Mouse (Mus musculus): ENCODE results near the gene Cobll1.

The Cobll1 gene

DNA sequence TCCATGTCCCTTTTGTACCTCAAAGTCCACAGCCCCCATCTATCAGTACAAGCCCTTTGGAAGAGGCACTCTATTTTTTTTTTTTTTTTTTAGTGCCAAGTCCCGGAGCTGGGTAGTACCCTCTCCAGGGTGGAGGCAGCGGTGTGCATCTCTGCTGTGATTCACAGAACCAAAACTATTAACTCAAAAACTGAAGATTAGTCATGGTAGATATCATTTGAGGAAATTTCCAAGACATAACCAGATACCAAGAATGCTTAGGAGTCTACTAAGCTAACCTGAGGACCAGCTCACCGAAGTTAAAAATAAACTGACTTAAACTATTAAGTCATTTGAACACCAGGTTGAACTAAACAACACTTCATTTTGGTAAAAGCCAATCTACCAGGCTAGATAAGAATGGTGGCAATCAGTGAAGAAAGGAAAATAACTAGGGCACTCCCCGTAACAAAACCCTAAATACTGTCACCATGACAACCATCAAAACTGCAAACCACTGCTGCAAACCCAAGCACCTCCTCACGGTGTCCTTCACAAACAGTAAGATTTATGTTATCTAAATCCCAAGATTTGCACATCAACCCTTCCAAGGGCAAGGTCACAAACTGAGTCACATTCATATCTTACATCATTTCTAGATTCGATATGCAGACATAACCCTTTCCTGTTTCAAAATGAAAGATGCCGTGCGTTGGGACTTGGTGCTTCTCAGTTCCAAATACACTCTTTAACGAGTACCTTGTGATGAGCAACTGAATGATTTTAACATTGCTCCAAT lies 43.8 kb downstream of the Cobll1 start:
- no peak for DNase-seq

DNA sequence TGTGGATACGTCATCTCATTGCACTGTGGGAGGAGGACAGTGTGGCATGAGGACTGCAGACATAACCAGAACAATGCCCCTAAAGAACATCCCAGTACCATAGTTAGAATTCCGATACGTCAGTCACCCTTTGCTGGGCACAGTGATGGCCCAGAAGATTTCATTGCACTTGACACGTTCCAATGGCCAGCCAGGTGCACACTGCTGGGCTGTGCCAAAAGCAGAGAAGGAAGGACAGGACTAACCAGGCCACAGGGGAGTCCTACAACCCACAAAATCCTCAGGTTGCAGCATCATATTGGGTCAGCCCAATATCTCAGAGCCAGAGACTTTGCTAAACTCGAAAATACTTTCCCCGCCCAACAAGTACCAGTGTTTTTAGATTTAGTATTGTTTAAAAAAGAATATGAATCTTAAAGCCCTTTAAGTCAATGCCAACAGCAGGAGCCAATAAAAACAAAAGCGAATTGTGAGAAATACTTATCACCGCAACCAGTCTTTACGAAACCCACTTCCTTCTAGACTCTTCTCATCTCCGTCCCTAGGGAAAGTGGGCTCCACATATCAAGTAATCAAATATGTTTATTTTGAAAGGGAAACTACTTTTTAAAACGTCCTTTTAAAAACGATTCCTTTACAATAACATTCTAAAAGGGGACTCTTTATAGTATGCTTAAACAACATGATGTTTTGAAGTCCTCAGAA lies 46.0 kb downstream of the Cobll1 start:
- no peak for DNase-seq

DNA sequence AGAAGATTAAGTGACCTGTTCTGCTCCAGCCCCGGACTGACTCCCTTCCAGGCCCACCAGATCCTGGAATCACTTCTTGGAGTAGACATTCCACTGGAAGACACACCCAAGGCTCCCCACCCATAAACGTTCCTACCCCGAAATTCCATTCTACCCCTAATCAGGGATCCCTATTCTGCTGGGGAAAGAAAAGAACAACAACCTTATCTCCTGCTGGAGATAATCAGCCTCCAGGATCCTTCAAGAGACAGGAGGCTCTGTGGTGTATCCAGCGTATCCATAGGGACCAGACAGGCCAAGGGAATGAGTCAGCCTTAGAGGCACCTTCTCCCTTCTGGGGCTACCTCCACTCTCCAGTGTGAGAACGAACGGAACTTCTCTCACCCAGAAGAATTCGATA lies 47.8 kb downstream of the Cobll1 start:
- DNase-seq = no peak

DNA sequence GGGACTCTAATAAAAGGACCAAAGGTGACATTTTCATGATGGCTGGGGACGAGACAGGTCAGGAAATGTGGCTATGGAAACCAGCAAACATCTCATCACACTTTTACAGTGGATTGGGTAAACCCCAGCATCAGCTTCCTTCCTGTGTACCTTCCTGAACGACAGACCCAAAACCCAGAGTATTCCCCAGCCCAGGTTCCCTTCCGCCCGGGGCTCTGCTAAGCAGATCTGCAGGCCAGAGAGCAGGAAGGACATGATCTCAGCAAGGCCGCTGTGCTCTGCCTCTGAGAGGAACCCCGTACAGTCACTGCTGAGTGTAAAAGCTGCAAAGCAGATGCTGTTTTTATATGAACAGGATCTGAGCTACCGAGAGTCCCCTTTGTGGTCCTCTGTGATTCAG lies 49.9 kb downstream of the Cobll1 start:
- DNase-seq = peak; percentile 57

DNA sequence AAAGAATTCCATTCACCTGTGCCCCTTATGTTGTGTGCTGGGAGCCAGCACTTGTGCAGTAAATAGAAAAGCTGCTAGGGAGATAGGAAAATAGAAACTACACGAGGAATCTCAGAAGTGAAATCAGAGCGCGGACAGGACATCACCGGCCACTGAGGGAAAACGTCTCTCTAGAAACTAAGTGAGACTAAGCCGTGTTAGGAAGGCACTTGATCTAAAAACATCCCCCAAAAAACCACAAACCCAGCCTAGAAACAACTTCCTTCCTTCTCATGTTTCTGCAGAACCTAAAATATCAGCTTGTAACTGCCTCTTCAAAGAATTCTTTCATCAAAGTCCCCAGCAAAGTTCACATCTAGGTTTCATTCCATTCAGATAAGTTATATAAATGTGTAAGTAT lies 50.6 kb downstream of the Cobll1 start:
- no peak for DNase-seq

DNA sequence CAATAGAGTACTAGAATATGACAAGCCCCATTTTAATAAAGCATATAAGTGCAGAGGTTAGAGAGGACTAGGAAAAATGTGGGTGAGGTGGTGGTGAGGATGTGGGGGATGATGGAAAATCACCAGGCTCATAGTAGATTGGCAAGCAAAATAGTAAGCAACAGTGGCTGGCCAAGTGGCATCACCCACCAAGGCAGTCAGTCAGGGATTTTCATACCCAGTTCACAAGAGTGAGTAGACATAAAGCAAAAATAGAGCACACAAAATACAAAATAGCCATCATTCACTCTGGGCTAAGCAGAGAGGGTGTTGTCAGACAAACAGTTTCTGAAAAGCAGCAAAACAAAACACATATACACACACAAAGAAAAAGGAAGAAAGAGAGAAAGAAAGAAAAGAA lies 51.6 kb downstream of the Cobll1 start:
- no peak for DNase-seq

DNA sequence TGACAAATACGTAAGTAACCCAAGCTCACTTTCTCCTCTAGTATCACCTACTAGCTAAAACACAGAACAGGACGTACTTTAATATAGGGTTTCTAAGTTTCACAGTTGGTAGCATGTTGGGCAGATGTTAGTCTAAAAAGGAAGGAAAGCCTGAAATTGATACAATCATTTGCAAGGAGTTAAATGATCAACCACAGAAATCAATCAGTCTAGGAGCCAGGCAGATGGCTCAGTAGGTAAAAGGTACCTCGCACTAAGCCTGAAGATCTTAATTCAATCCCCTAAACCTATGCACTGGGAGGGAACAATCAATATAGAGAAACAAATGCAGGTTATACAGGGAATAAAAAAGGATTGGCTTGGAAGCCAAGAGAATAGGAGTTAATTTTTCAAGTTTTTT lies 52.0 kb downstream of the Cobll1 start:
- no peak for DNase-seq

DNA sequence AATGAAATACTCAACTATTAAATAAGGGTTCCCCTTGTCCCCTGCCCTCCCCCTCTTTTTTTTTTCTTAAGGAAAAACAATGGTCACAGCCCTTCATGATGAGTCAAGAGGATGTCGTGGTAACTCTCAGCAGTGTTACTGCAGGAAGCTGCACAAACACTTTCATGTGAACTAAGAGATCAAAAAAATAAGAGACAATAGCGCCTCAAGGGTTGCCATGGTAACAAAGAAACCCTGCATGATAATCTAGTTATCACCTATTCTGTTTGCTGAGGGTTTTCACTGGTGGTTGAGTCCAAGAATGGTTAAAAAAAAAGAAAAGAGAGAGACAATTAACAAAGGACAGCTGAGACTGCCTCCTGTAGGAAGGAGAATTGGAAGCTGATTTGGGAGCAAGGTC lies 56.5 kb downstream of the Cobll1 start:
- DNase-seq = no peak

DNA sequence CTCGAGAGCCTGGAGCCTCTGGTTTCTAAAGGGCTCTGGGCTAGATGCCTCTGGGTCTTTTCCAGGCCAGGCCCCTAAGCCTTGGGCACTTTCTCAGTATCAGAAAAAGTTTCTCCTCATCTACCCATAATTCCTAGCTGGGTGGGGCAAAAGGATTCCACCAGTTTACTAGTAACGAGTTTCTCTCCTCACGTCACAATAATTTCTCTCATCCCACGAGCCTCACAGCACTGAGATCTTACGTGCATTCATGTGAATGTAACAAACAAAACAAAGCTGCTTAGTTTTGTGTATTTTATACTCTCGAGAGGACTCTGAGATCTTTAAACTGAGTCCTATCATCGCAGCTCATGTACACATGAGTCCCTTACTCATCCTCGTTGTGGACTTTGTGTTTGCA lies 57.5 kb downstream of the Cobll1 start:
- DNase-seq = no peak

DNA sequence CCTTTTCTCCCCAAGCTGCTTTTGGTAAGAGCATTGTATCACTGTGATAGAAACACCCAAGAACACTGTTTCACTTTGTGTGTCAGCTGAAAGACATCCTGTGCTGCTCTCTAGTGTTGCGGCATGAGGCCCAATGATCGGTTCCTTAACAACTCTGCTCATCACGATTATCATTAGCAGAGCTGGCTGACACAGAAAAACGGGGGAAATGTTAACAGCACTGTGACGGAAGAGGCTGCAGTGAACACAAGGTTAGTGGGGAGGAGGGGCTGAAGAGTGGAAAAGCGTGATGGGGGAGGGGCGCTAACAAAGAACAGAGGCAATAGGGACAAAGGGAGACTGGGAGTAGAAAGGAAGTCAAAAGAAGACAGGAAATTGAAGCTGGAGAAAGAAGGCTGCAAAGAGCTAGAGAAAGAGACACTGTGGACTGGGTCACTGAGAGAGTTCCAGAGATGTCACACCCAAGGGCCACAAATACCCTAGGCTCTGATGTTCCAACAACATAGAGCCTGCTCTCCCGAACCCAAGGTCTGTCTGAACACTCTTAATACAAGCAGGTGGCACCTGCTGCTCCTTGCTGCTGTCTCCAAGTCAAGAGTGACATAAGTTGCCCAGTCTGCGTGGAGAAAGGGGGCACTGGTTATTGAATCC lies 58.0 kb downstream of the Cobll1 start:
- no peak for DNase-seq

DNA sequence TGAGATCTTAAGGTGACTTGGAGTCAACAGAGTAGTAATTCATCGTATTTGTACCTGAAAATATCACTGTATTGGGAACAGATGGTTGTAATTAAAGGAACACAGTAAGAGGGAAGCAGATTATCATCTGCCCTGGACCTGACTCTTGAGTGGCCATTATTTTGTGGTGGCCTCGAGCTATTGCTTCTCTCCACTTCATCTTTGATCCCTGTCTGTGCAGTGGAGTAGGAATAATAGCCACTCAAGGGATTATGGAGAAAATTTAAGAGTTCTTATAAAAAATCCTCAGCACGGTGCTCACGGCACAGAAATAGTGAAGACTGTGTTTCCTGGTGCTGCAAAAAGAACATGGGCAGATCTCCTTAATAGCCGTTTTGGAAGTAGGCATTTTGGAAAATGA lies 63.6 kb downstream of the Cobll1 start:
- DNase-seq = no peak

DNA sequence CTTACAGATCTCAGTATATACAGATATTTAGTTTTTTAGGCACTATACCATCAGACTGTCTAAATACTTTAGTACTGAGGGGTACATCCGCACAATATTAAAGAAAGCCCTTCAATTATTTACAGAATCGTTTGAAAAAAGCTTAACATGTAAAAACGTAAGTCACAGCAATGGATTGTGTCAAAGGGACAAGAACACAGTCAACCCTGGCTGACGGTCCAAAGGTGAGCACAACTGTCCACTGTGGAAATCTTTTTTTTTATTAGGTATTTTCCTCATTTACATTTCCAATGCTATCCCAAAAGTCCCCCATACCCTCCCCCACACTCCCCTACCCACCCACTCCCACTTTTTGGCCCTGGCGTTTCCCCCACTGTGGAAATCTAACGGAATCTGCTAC lies 67.1 kb downstream of the Cobll1 start:
- no peak for DNase-seq

DNA sequence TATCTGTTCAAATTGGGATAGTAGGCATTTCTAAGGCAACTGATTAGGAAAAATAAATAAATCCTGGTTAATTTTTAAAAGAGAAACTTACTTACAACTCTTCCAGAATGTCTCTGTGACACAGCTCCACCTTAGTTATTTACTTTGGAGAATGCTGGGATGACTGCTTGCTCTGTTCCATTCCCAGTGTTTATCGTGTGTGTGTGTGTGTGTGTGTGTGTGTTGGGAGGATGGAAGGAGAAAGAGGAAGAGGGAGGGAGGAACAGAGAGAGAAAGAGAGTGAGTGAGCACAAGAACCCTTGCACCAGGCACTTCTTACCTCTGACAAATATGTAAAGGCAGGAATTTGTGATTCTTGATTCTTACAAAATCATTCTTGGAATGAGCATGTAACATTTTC lies 67.7 kb downstream of the Cobll1 start:
- DNase-seq = peak; percentile 25

DNA sequence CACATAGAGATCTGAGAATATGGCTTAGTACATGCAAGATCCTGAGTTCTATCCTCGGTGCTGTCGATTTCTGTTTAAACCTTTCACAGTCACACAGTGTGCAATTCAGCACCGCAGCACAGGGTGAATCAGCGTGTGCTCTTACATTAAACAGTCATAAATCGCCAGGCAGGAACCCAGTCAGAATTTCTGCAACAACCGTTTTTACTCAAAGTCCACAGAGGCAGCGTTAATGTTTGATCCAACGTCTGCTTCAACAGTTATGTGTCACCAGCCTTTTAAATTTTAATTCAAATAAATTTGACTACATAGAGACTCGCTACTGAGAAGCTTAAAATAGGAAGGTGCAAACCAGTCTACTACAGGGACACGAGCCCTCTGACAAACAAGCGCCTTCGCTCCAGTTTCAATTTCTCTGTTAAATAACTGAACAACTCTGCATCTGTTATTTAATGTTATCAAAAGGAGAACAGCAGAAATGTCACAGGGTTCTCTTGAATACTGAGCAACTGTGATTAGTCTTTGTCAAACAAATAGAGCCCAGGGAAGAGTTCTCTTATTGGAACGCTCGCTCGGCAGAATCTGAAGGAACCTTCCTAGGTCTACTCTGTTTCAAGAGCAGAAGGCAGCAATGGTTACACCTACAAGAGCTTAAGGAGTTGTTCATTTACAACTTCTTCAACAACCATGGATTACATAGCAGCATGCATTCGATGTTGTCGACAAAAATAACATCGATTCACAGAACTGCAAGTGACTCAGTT lies 68.3 kb downstream of the Cobll1 start:
- peak; percentile 74 for DNase-seq

DNA sequence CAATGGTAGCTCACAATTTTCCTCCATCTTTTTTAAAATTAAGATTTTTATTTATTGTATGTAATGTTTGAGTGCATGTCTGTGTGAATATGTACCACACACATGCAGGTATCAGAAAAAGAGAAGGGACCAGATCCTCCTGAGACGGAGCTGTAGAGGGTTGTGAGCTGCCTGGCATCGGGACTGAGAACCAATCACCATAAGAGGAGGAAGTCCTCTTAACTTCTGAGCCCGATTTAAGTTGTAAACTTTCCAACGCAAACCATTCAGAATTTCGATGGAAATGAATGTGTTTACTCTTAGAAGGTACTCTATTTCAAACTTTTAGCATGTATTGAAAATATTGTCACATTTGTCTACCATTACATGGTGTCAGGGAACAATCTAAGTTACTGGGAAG lies 68.9 kb downstream of the Cobll1 start:
- DNase-seq = no peak

DNA sequence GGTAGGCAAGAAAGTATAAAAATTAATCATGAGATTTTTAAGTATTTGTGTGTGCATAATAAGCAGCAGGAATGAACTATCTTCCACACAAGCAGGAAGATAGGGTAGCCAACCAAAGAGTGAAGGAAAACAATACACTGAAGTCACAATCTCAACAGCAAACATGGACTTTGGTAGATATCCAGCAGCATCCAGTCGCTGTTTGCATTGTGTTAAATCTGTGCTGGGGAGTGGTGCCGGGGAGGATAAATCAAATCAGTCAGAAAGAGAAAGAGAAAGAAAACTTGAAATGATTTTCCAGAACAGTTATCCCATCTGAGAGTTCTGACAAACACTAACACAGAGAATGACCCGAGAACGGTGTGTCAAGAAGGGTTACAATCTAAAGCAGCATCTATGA lies 75.2 kb downstream of the Cobll1 start:
- DNase-seq = no peak

DNA sequence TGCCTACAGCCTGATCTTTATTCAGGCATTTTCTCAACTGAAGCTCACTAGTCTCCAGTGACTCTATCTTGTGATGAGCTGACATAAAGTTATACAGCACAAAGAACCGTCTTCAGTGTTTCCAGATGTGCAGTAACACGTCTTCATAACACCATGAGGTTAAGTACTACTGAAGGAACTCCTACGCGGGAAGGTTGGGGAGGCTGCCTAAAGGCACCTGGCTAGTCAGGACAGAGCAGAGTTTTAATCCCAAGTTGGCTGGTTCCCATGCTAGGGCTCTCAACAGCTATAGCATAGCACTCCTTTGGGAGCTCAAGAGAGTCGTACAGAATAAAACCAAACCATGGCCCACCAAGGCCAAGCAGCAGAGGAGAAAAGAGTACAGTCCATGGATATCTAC lies 76.6 kb downstream of the Cobll1 start:
- DNase-seq = no peak

DNA sequence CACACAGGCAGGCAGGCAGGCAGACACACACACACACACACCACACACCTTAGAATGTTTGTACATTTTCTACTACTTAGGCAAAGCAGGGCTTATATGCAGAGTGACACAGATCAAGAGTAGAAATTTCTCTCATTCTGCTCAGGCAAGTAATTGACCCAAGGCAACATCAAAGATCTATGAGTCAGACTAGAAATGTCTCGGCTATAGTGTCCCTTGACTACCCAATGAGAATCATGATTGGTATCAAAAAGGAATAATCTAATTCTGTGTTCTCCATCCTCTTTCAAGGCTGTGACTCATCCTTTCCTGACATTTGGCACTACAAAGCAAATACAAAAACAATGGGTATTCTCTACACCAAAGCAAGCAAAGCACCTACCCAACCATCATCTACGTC lies 77.5 kb downstream of the Cobll1 start:
- DNase-seq = no peak

DNA sequence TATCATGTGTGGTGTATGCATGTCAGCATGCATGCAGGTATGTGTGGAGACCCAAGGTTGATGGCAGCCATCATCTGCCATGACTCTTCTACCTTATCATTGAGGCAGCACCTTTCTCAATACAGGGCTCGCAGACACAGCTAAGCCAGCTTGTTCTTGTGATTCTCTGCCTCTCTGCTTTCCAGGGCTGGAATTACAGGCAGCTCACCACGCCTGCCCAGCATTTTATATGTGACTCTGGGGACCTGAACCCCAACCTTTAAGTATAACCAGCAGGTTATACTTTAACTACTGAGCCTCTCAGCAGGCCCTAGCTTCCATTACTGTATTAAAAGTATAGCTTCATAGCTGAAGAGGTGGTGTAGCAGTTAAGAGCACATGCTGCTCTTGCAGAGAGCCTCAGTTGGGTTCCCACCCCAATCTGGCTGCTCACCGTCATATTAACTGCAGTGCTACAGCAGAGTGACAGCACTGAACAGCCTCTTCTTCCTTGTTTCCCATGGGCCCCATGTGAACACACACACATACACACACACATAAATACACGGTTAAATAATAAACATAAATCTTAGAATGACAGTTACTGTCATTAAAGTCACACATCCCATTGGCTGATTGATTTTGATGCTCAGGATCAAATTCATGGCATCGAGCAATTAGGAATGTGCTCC lies 81.1 kb downstream of the Cobll1 start:
- peak; percentile 23 for DNase-seq

DNA sequence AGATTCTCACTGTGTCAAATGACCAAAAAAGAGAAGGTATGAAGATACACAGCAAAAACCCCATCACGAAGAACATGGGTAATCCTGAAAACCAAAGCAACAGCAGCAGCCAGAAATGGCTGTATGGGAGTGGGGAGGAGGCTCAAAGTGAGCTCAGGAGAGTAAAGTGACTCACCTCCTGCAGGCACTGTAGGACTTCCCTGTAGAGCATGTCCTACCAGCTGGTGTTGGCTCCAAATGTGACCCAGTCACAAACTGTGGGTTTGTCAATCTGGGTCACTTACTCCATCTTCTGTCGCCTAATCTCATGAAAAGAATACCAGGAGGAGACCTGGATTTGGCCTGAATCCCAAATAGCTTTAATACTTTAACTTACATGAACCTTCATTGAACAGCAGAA lies 81.9 kb downstream of the Cobll1 start:
- no peak for DNase-seq

DNA sequence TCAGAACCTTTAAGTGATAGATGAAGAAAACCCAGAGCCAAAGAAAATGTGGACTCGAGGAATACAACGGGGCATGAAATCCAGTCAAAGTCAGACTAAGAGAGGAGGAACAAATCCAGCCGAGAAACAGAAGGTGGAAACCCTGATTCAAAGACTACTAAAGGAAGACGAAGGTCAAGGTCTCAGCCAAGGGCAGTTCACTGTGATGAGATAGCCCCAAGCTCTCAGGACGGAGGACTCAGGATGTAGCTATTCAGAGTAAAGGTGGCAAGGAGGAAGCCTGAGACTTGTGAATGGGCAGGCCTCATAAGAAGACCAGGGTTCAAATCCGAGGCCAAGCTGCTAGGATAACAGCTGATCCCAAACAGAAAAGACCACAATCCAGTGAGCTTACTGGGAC lies 90.3 kb downstream of the Cobll1 start:
- no peak for DNase-seq

DNA sequence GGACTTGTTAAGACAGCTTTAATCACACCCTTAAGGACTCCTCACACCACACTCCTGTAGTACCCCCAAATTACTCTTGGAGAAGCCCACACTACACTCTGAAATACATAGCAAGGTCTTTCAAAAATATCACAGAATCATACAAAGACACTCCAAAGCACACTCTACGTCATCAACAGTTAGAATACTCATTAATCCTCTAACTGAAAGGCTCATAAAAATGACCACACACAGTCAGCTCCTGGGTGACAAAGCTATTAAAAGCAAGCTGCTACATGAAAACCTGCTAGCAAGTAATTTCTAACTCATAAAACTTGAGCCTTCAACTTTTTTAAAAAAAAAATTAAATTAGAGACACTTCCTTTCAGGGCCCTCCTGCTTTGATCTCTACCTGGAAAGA lies 91.8 kb downstream of the Cobll1 start:
- no peak for DNase-seq
